Mouse (Mus musculus): ENCODE measurements around the gene Meis2. TPM values are rescaled to one million over a fixed set of nuclear protein-coding genes. Genes with fewer than 3 reads are reported as not detected.

The Meis2 gene
- polyA plus RNA-seq, 2 experiments: 0.69 to 1.5 TPM

GRCm38 (mm10) chr2:115897001-115897400, 168.6 kb downstream of the Meis2 start:
- H3K4me3 ChIP-seq (ENCODE audit: insufficient read depth in 1 of 2, low read depth in 2 of 2, low read length in 2 of 2): no peak overlapping the region
- no peak overlapping the region for H3K4me2 ChIP-seq (ENCODE audit: low read depth)
- ATAC-seq (ENCODE audit: insufficient read depth) (no peak), DNase-seq (ENCODE audit: low read depth in 3 of 3, low spot score in 3 of 3) (no peak)
- H3K9me3 ChIP-seq (ENCODE audit: control insufficient read depth, low read length): no peaks in the 10 kb centered on the region
- H3K9ac ChIP-seq (replicated peaks): no peak overlapping the region
- H3K27ac ChIP-seq: no peak overlapping the region
- no peaks in the 10 kb centered on the region for H3K36me3 ChIP-seq (replicated peaks; ENCODE audit: control insufficient read depth, insufficient read depth, low read depth)
- TF ChIP-seq EP300 (IDR thresholded peaks at IDR 0.05; ENCODE audit: low read depth): no peak
- no peak for TF ChIP-seq CTCF (IDR thresholded peaks at IDR 0.05; ENCODE audit: low read depth)
- H3K4me1 ChIP-seq (replicated peaks; ENCODE audit: control insufficient read depth in 2 of 2, insufficient read depth in 2 of 2, low read length in 1 of 2): no peaks in the 10 kb centered on the region
- WGBS (ENCODE audit: insufficient replicate concordance): 21% methylated on average over 2 of the region's 2 CpGs
- no peaks in the 10 kb centered on the region for H3K27me3 ChIP-seq (ENCODE audit: control insufficient read depth, insufficient read depth, low read length)

- H3K9ac ChIP-seq (replicated peaks): no peak overlapping the region
- no peaks in the 10 kb centered on the region for H3K4me1 ChIP-seq (replicated peaks; ENCODE audit: control insufficient read depth in 2 of 2, insufficient read depth in 2 of 2, low read length in 1 of 2)
- no peak overlapping the region for H3K4me2 ChIP-seq (ENCODE audit: low read depth)
- H3K36me3 ChIP-seq (replicated peaks; ENCODE audit: control insufficient read depth, insufficient read depth, low read depth): no peaks in the 10 kb centered on the region
- TF ChIP-seq EP300 (IDR thresholded peaks at IDR 0.05; ENCODE audit: low read depth) (no peak), CTCF (IDR thresholded peaks at IDR 0.05; ENCODE audit: low read depth) (no peak)
- WGBS (ENCODE audit: insufficient replicate concordance): 67% methylated on average over 3 of the region's 3 CpGs
- H3K27me3 ChIP-seq (ENCODE audit: control insufficient read depth, insufficient read depth, low read length): no peaks in the 10 kb centered on the region
- ATAC-seq (ENCODE audit: insufficient read depth) (no peak), DNase-seq (ENCODE audit: low read depth in 3 of 3, low spot score in 3 of 3) (no peak)
- H3K4me3 ChIP-seq (ENCODE audit: insufficient read depth in 1 of 2, low read depth in 2 of 2, low read length in 2 of 2): no peak overlapping the region
- no peaks in the 10 kb centered on the region for H3K9me3 ChIP-seq (ENCODE audit: control insufficient read depth, low read length)
- H3K27ac ChIP-seq: no peak overlapping the region
These were observed 169.9 kb downstream of the Meis2 start for GRCm38 (mm10) chr2:115895717-115896116.

- Histone ChIP-seq H3K27ac (no peak overlapping the region), H3K27me3 (ENCODE audit: control insufficient read depth, insufficient read depth, low read length) (no peaks in the 10 kb centered on the region), H3K4me3 (ENCODE audit: insufficient read depth in 1 of 2, low read depth in 2 of 2, low read length in 2 of 2) (no peak overlapping the region), H3K9ac (replicated peaks) (no peak overlapping the region), H3K4me2 (ENCODE audit: low read depth) (no peak overlapping the region), H3K9me3 (ENCODE audit: control insufficient read depth, low read length) (no peaks in the 10 kb centered on the region), H3K4me1 (replicated peaks; ENCODE audit: control insufficient read depth in 2 of 2, insufficient read depth in 2 of 2, low read length in 1 of 2) (no peaks in the 10 kb centered on the region), H3K36me3 (replicated peaks; ENCODE audit: control insufficient read depth, insufficient read depth, low read depth) (no peaks in the 10 kb centered on the region)
- WGBS (ENCODE audit: insufficient replicate concordance): 70% methylated on average over 2 of the region's 2 CpGs
- DNase-seq (ENCODE audit: low read depth in 3 of 3, low spot score in 3 of 3) (no peak), ATAC-seq (ENCODE audit: insufficient read depth) (no peak)
- no peak for TF ChIP-seq CTCF (IDR thresholded peaks at IDR 0.05; ENCODE audit: low read depth)
- TF ChIP-seq EP300 (IDR thresholded peaks at IDR 0.05; ENCODE audit: low read depth): no peak
These were observed 170.4 kb downstream of the Meis2 start for GRCm38 (mm10) chr2:115895256-115895655.

GRCm38 (mm10) chr2:115893113-115893512, 172.5 kb downstream of the Meis2 start:
- DNase-seq (ENCODE audit: low read depth in 3 of 3, low spot score in 3 of 3): no peak
- no peak for TF ChIP-seq CTCF (IDR thresholded peaks at IDR 0.05; ENCODE audit: low read depth)
- TF ChIP-seq EP300 (IDR thresholded peaks at IDR 0.05; ENCODE audit: low read depth): no peak
- no peak for ATAC-seq (ENCODE audit: insufficient read depth)
- H3K4me2 ChIP-seq (ENCODE audit: low read depth): no peak overlapping the region
- H3K9me3 ChIP-seq (ENCODE audit: control insufficient read depth, low read length): no peaks in the 10 kb centered on the region
- H3K4me1 ChIP-seq (replicated peaks; ENCODE audit: control insufficient read depth in 2 of 2, insufficient read depth in 2 of 2, low read length in 1 of 2): 0 out of 4 replicates have a peak, but pooled peaks cover 0 to 1% of the 10 kb centered on the region in 2 experiments
- H3K4me3 ChIP-seq (ENCODE audit: insufficient read depth in 1 of 2, low read depth in 2 of 2, low read length in 2 of 2): no peak overlapping the region
- WGBS (ENCODE audit: insufficient replicate concordance): 71% methylated on average over 6 of the region's 6 CpGs
- H3K27me3 ChIP-seq (ENCODE audit: control insufficient read depth, insufficient read depth, low read length): no peaks in the 10 kb centered on the region
- no peak overlapping the region for H3K9ac ChIP-seq (replicated peaks)
- H3K36me3 ChIP-seq (replicated peaks; ENCODE audit: control insufficient read depth, insufficient read depth, low read depth): no peaks in the 10 kb centered on the region
- H3K27ac ChIP-seq: no peak overlapping the region

GRCm38 (mm10) chr2:115890715-115891114, 174.9 kb downstream of the Meis2 start:
- TF ChIP-seq CTCF (IDR thresholded peaks at IDR 0.05; ENCODE audit: low read depth) (no peak), EP300 (IDR thresholded peaks at IDR 0.05; ENCODE audit: low read depth) (no peak)
- Histone ChIP-seq H3K4me3 (ENCODE audit: insufficient read depth in 1 of 2, low read depth in 2 of 2, low read length in 2 of 2) (no peak overlapping the region), H3K27ac (no peak overlapping the region), H3K4me1 (replicated peaks; ENCODE audit: control insufficient read depth in 2 of 2, insufficient read depth in 2 of 2, low read length in 1 of 2) (peaks cover 0 to 1% of the 10 kb centered on the region in 2 experiments; a peak in 1 of 4 replicates), H3K9me3 (ENCODE audit: control insufficient read depth, low read length) (no peaks in the 10 kb centered on the region), H3K27me3 (ENCODE audit: control insufficient read depth, insufficient read depth, low read length) (no peaks in the 10 kb centered on the region), H3K9ac (replicated peaks) (no peak overlapping the region), H3K36me3 (replicated peaks; ENCODE audit: control insufficient read depth, insufficient read depth, low read depth) (no peaks in the 10 kb centered on the region), H3K4me2 (ENCODE audit: low read depth) (no peak overlapping the region)
- WGBS (ENCODE audit: insufficient replicate concordance): 42% methylated on average over 2 of the region's 2 CpGs
- ATAC-seq (ENCODE audit: insufficient read depth): no peak
- no peak for DNase-seq (ENCODE audit: low read depth in 3 of 3, low spot score in 3 of 3)

Measured in liver, embryonic 14.5 days (tissue).